Mouse (Mus musculus) ovary, postnatal 36 days (tissue): ENCODE results near the gene E330021D16Rik.
"Not testable (repeated sequence)": the region's sequence is repeated elsewhere in the genome, so short reads cannot be mapped to it uniquely, and the experiment has no call there.

Experiments
- DNase-seq: peaks from one replicate; pipeline ENCODE4 v3.0.0; 2022; ENCODE audit warnings: low spot score, mixed read lengths

Gene E330021D16Rik

GRCm38 (mm10) chr6:136415133-136415775 is at the start of gene E330021D16Rik:
Gene E330021D16Rik (minus strand): TSS chr6:136415569.
- DNase-seq, result no peak

DNA sequence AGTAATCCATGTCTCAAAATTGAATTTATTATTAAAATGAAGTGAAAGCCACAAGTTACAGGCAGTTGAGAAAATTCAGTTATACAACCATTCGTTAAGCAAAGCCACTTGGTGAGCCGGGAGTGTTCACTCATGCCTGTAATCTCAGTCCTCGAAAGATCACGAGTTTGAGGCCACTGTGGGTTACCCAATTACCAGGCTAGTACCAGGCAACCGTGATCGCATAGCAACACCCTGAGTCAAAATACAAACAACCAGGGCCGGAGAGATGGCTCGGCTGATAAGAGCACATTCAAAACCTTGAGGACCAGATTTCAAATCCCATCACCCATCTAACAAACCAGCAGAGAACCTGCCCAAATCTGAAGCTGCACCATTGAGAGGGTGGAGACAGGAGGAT is 49.7 kb upstream of the E330021D16Rik start:
- DNase-seq, result no peak

GRCm38 (mm10) chr6:136464121-136464621 is 48.8 kb upstream of the E330021D16Rik start:
- no peak for DNase-seq

DNA sequence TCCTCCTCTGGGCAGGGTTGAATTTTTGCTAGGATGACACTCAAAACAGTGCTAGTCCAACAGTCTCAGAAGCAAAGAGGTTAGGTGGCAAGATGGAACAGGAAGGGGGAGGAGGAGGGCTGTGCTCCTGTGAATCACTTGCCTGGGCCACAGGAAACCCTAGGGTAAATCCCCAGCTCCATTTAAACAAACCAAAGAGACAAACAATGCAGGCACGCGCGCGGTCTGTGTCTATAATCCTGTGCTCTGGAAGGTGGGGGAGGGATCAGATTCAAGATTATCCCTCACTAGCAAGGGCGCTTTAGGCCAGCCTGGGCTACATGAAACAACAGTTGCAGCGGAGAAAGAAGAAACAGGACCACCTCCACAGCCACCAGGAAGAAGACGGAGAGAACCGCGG is 48.1 kb upstream of the E330021D16Rik start:
- no peak for DNase-seq

DNA sequence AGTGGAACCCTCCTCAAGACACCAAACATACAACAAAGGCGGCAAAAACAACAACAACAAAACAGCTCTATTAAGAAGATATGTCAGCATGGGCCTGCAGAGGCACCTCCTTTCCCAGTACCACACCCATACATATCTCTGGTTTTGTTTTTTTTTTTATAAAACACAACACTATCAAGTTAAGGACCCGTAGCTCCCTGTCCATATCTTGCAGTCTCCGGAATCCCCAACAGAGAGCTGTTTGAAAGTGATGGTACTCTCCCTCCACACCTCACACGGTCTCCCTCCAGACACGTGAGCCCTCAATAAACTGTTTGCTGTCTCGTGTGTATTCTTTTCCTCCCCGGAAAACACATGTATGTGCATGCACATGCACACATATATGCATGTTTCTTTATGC is 43.8 kb upstream of the E330021D16Rik start:
- DNase-seq, result no peak

DNA sequence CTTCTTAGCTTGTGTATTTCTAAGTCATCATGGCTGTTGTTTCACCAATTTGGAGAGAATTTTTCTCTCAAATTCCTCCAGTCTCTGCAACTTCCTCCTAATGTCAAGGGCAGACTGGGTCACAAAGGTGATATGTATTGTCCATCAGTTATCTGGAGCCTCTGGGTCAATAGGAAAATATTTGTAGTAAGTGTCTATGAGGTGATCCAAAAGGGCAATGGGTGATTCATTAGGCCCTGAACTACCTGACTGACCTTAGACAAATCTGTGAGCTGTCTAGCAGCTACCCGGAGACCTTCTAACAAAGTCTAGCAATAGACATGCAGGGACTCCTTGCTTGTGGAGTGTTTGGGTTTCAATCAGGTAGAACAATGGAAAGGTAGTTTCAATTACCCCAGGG is 40.9 kb upstream of the E330021D16Rik start:
- DNase-seq, result no peak

DNA sequence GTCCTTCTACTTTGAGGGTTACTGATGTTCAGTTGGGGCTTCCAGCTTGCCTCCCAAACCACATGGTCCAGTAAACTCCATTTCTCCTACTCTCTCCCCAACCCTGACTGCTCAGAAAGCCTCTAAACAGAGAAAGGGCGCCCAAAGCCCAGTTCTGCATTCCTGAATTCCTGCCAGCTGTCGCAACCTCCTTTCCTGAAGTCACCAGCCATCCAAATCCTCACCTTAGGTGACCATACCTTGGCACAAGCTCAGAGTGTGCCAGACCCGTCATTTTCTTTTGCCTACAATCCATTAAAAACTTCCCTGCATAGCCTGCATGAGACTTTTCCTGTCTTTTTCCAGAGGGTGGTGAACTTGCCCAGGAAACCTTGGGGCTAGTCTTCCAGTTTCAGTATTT is 40.3 kb upstream of the E330021D16Rik start:
- no peak for DNase-seq

DNA sequence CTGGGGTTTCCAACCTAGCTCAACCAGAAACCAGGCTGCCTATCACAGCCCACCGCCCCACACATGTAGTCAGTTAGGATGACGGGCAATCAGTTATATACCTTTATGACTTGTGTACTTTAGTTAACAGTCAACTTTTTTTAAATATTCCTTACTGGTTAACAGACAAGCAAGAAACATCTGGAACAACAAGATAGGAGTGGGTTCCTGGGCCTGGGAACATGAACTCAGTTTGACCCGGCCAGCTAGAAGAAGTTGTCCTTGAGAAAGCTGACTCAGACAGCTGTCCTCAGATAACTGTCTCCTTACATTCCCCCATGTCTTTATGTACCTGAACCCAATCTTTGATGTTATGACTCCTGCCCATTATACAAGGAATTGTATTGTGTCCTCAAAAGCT is 37.3 kb upstream of the E330021D16Rik start:
- no peak for DNase-seq

DNA sequence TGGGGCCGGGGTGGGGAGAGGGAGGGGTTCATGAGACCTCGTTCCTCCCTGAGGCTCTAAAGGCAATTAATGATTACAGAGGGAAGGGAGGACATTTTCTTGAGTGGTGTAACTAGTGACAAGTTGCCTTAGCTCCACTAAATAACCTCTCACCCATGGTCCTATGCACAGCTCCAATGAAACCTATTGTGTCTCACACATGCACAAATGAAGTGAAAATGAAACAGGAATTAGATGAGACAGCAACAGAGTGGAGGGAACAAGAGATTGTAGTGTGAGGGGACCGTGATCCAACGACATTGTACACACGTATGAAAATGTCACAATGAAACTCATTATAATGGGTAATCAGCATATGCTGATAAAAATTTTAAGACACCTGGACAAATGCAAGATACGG is 35.5 kb upstream of the E330021D16Rik start:
- no peak for DNase-seq

DNA sequence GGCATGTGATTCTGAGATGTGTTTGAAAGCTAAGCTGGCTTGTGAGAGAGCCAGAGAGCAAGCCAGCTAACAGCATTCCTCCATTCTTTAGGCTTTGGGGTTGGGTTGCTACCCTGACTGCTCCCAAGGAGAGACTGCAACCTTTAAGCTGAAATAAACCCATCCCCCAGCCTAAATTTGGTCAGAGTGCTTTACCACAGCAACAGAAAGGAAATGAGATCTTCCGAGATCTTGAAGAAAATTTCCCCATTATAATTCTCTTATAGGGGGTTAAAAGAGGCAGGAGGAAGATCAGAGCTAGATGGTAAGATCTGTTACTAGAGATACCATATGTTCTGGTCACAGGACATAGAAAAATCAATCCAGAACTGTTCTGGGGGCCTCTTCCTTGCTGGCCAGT is 34.6 kb upstream of the E330021D16Rik start:
- DNase-seq, result no peak

DNA sequence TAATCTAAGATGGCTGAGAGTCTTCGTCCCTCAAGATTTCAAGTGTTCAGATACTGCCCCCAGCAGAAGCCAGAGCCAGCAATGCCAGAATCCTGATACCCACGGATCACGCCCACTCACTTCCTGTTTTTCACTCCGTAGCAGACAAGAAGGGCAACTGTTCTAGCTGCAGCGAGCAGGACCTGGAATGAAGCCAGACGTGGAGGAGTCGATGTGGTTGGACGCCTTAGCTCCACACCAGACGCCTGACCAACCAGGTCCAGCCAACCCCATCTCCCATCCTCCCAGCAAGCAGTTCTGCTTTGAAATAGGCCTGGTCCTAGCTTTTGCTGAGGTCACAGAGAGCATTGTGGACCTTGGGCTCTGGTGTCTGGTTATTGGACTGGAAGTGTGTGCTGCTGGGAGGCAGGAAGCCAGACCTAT is 33.9 kb upstream of the E330021D16Rik start:
- DNase-seq, result peak; percentile 64

DNA sequence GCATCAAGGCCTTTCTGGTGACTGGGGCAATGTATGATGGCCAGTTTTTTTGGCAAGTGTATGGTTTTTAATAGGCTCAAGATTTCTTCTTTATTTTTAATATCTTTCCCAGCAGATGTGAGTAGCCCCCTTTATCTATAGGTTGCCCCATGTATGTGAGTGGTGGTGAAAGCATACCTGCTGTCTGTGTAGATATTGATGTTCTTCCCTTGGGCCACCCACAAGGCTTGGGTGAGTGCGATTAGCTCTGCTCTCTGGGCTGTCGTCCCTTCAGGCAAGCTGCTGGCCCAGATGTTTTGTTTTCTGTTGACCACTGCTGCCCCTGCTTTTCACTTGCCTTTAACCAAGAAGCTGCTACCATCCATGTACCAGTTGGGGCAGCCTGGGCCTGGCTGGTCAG is 23.8 kb upstream of the E330021D16Rik start:
- not testable (repeated sequence) for DNase-seq

- not testable (repeated sequence) for DNase-seq
Observed at GRCm38 (mm10) chr6:136436151-136436550, 20.8 kb upstream of the E330021D16Rik start.

GRCm38 (mm10) chr6:136433573-136433972 is 18.2 kb upstream of the E330021D16Rik start:
- DNase-seq, result no peak

GRCm38 (mm10) chr6:136431896-136432248 is 16.5 kb upstream of the E330021D16Rik start:
- no peak for DNase-seq

GRCm38 (mm10) chr6:136431169-136431895 is 16.0 kb upstream of the E330021D16Rik start:
- no peak for DNase-seq

GRCm38 (mm10) chr6:136429441-136429840 is 14.1 kb upstream of the E330021D16Rik start:
- DNase-seq, result no peak

GRCm38 (mm10) chr6:136428412-136428811 is 13.0 kb upstream of the E330021D16Rik start:
- no peak for DNase-seq

DNA sequence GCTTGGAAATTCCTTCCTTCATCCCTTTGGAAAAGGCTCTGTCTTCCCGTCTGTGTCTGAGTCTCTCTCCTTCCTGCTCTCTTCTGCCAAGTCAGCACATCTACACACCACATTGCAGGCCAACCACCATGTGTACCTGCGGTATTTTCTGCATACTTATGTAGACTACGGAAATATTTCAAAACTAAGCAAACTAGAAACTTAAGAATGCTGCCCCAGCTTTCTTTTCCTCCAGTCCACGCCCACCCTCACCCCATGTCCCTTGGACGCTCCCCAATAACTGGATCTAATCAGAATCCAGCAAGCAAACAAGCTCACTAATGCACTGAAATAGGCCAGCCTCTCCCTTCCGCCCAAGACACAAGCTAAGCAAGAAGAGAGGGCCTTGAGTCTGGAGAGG is 11.9 kb upstream of the E330021D16Rik start:
- DNase-seq, result no peak

DNA sequence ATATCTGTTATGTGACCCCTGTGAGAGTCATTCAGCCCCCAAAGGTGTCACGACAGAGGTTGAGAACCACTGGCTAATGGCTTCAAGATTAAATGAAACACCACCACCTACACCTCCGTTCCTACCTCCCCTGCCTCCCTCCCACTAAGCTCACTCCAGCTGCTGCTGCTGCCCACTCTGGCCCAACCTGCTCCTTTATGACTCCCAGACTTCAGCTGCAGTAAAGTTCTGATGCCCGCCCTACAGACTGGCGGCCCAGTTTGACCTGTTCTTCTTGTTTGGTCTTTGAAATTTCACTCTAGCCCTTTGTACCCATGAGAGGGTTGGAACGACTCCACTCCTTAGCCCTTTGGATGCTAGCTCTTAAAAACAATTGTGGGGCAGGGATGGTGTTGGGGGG is 10.6 kb upstream of the E330021D16Rik start:
- no peak for DNase-seq

GRCm38 (mm10) chr6:136424166-136424565 is 8.8 kb upstream of the E330021D16Rik start:
- no peak for DNase-seq

- DNase-seq, result no peak
Observed at GRCm38 (mm10) chr6:136423201-136423600, 7.8 kb upstream of the E330021D16Rik start.

- peak; percentile 50 for DNase-seq
Observed at GRCm38 (mm10) chr6:136422084-136422853, 6.9 kb upstream of the E330021D16Rik start.
